Mouse (Mus musculus): ENCODE data around the gene Gm21828. TPM values are rescaled to one million over a fixed set of nuclear protein-coding genes. Genes with fewer than 3 reads are reported as not detected.

The Gm21828 gene
- not detected for total RNA-seq (2023)

GRCm38 (mm10) chrY:13223828-13224227, at the start of gene Gm21828:
Gm21828 (minus strand) TSS chrY:13223928.

DNA sequence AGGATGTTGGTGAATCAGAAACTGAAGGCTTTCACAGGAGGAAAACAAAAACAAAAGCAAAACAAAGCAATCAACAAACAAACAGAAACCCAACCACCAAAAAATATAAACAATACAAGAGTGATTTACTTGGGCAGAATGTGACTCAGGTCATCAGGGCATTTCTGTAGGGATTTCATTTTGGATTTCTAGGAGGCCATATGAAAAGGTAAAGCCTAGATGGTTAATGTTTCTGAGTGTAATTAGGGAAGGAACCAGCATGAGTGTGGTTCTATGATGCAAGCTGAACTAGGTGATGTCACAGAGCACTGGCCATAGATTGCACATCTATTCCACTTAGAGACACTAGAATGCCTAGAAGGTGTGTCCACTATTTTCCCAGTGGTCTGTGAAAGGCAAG, 28.4 kb upstream of the Gm21828 start, which contains the start of the genes Gm21440 and Gm21454:
Gene Gm21440, plus strand, starts transcription at position 301 of the 400 bp plus-strand sequence.
Gene Gm21454, plus strand, starts transcription at position 352 of the 400 bp plus-strand sequence.

Other genes with a start within 250 kb of the Gm21828 start
- not detected for gene Gm20807, start 181.0 kb downstream of the Gm21828 start, total RNA-seq (2023)
- not detected for gene Gm21891, start 90.4 kb downstream of the Gm21828 start, total RNA-seq (2023)
- gene Gm21425, start 62.0 kb downstream of the Gm21828 start, total RNA-seq (2023), result not detected
- gene Gm21440, start 28.5 kb upstream of the Gm21828 start, total RNA-seq (2023), result not detected
- gene Gm21454, start 28.5 kb upstream of the Gm21828 start, total RNA-seq (2023), result not detected
- not detected for gene Gm21725, start 125.1 kb upstream of the Gm21828 start, total RNA-seq (2023)
- not detected for gene Gm21866, start 241.7 kb upstream of the Gm21828 start, total RNA-seq (2023)